Mouse (Mus musculus) erythroblast, embryonic 14.5 days (primary cell): ENCODE data around the gene Ero1lb.

Source experiments
- GATA1 ChIP-seq: IDR thresholded peaks from 2 replicates; pipeline ENCODE4 v1.6.1; 2012; ENCODE audit warnings: low read length, inconsistent platforms, mixed read lengths
- TAL1 ChIP-seq: IDR thresholded peaks from 3 replicates; pipeline ENCODE4 v1.6.1; 2012; ENCODE audit warnings: low read length, inconsistent platforms, mixed read lengths

GRCm38 (mm10) chr13:12568597-12569469, 3.2 kb downstream of the Ero1lb start:
- no peak for TF ChIP-seq GATA1
- TF ChIP-seq TAL1, result no peak
